Mouse (Mus musculus) liver, adult 2 months (tissue): Measurements from ENCODE around the gene Tcea3. TPM values are rescaled to one million over a fixed set of nuclear protein-coding genes. Genes with fewer than 3 reads are reported as not detected.

Source experiments
- DNase-seq: peaks from one replicate; pipeline ENCODE4 v3.0.0-alpha.2; 2011; ENCODE audit warnings: low read depth, low spot score; ENCODE audit errors: extremely low read depth
- H3K27ac ChIP-seq: fragments of 200-500 bp; replicated peaks from 2 replicates; pipeline ENCODE4 v1.5.1; 2012; ENCODE audit warnings: low read depth, mild to moderate bottlenecking, control low read depth, inconsistent platforms, low read length; ENCODE audit not compliant: insufficient read depth
- H3K27me3 ChIP-seq: fragments of 200-500 bp; 2 replicates; pipeline ENCODE4 v1.6.1; 2012; ENCODE audit warnings: mild to moderate bottlenecking, moderate library complexity, low read length, inconsistent platforms; ENCODE audit not compliant: control insufficient read depth, insufficient read depth
- H3K36me3 ChIP-seq: fragments of 200-500 bp; 2 replicates; pipeline ENCODE4 v1.6.1; 2012; ENCODE audit warnings: low read length, inconsistent platforms; ENCODE audit not compliant: control insufficient read depth, insufficient read depth
- H3K4me1 ChIP-seq: fragments of 200-500 bp; 2 replicates; pipeline ENCODE4 v1.6.1; 2011; ENCODE audit warnings: low read length; ENCODE audit not compliant: control insufficient read depth, insufficient read depth
- H3K4me3 ChIP-seq: fragments of 200-500 bp; 2 replicates; pipeline ENCODE4 v1.5.1; 2011; ENCODE audit warnings: low read depth, mild to moderate bottlenecking, control low read depth, low read length, moderate library complexity; ENCODE audit not compliant: insufficient read depth
- H3K79me2 ChIP-seq: fragments of 200-500 bp; 2 replicates; pipeline ENCODE4 v1.6.1; 2012; ENCODE audit warnings: inconsistent platforms, mild to moderate bottlenecking, low read length, moderate library complexity; ENCODE audit not compliant: control insufficient read depth, insufficient read depth
- H3K9ac ChIP-seq: fragments of 200-500 bp; 2 replicates; pipeline ENCODE4 v1.6.1; 2012; ENCODE audit warnings: low read depth, mild to moderate bottlenecking, control low read depth, inconsistent platforms, low read length
- CTCF ChIP-seq: fragments of 200-500 bp; IDR thresholded peaks from 2 replicates; pipeline ENCODE4 v1.5.1; 2011; ENCODE audit warnings: low read depth, low read length, control low read depth
- POLR2A ChIP-seq: fragments of 200-500 bp; IDR thresholded peaks from 2 replicates; pipeline ENCODE4 v1.6.1; 2011; ENCODE audit warnings: low read length, control low read depth; ENCODE audit not compliant: insufficient read depth; ENCODE audit errors: extremely low read depth
- WGBS: fragments of 180-500 bp; shearing (Covaris S2); methylation state at CpG from one replicate; pipeline ENCODE4 v1.1.7; 2018; 5-methylcytosine and 5-hydroxymethylcytosine counted together
- polyA plus RNA-seq: library from polyadenylated mRNA; depleted of rRNA; stranded (reverse); fragments of >200 nt; gene quantifications from 2 replicates; pipeline ENCODE4 v1.2.3, GENCODE M21; 2012; rRNA removed
- total RNA-seq: library from RNA; depleted of rRNA; stranded (reverse); fragments of >200 nt; gene quantifications from 2 replicates; pipeline ENCODE4 v1.2.3, GENCODE M21; 2014; rRNA removed

Tcea3 gene
- 34.8 and 39.3 TPM in 2 replicates for total RNA-seq
- 20.1 and 28.9 TPM in 2 replicates for polyA plus RNA-seq

DNA sequence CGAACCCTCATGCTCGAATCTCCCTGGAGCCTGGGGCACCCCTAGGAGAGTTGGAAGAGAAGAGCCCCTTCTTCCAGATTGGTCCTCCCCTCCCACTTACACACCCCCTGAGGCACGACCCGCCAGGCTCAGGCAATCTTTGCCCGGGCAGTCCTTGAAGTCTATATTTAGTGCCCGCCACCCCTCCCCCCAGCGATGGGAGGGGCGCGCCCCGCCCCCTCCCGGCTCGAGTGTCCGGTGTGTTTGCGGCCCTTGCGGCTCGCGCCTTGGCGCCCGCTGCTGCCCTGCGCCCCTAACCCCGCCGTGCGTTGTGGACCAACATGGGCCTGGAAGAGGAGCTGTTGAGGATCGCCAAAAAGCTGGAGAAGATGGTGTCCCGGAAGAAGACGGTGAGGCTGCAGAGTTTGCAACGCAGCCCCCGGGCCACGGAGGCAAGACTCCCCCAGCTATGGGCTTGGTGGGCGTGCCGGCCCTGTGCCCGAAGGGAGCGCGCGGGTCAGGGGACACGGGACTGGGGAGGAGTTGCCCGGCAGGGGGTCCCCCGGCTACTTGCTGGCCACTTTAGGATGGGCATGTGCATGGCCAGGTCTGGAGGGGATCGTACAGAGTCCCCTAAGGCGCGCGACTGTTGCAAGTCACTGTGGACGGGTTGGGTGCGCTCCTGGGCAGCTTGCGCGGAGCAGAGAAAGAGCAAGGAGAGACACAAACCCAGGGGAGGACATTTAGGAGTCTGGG is at the start of gene Tcea3:
Gene Tcea3 (plus strand): TSS at position 1 of the 735 bp plus-strand sequence.
- H3K79me2 ChIP-seq: no peaks in the 10 kb centered on the region
- WGBS: 1% methylated on average over 46 of the region's 46 CpGs
- DNase-seq: peak; percentile 57
- no peaks in the 10 kb centered on the region for H3K27me3 ChIP-seq
- H3K4me3 ChIP-seq: peak within 1 kb of the TSS; percentile 78
- no peak for TF ChIP-seq CTCF
- TF ChIP-seq POLR2A: peak; percentile 34; the same call in 1 of the 2 replicates
- peak within 1 kb of the TSS; percentile 73 for H3K9ac ChIP-seq
- H3K4me1 ChIP-seq: peaks cover 19% of the 10 kb centered on the region
- H3K27ac ChIP-seq: peak within 1 kb of the TSS; percentile 70
- peaks cover 2% of the 10 kb centered on the region; the same call in 1 of the 2 replicates for H3K36me3 ChIP-seq

DNA sequence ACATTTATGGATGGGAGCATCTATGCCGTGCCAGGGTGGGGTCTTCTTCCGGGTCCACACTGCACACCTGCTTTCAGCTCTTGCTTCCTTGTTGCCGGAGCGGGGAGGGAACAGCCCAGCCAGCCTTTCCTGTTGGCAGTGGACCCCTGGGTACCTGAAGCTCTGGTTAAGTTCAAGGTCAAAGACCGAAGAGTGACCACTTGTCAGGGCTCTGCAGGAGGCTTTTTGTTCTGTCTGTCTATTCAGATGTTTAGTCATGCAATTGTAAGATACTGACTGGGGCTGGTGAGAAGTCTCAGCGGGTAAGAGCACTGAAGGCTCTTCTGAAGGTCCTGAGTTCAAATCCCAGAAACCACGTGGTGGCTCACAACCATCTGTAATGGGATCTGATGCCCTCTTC is 48.7 kb upstream of the Tcea3 start:
- no peak overlapping the region for H3K4me3 ChIP-seq
- H3K4me1 ChIP-seq: no peaks in the 10 kb centered on the region
- H3K79me2 ChIP-seq: no peaks in the 10 kb centered on the region
- H3K27me3 ChIP-seq: no peaks in the 10 kb centered on the region
- 87% methylated on average over 7 of the region's 7 CpGs for WGBS
- H3K36me3 ChIP-seq: no peaks in the 10 kb centered on the region
- no peak overlapping the region for H3K9ac ChIP-seq
- TF ChIP-seq POLR2A (no peak), CTCF (no peak)
- no peak for DNase-seq
- H3K27ac ChIP-seq: no peak overlapping the region

DNA sequence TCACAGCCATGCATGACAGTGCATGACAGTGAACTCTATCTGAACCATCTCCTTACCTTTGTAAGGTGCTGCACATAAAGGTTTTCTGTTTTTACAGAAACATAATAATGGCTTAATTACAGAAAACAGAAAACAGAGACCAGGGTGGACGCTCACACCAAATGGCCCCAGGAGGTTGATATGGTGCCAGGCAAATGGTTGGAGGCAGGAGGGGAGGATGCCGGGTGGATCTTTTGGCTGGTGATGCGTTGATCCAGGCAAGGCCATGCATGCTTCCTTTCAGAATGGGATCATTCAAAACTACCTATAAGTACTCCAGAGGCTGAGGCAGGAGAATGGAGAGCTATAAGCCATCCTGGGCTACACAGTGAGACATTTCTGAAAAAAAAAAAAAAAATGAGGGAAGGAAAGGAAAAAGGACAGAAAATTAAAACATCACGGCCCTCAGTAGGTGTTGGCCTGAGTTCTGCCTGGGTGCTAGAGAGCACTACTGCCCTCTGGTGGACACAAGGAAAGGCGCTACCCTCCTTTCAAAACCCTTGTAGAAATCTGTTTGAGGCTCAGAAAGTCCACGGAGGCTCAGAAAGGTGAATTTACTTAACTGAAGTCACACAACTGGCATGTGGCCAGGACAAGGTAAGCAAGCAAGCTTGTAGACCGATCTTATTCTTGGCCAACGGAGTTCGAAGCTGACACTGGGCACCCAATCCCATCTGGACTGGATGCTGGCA is 47.8 kb upstream of the Tcea3 start:
- no peak for TF ChIP-seq POLR2A
- TF ChIP-seq CTCF: peak; percentile 89
- peak; percentile 51 for DNase-seq
- no peaks in the 10 kb centered on the region for H3K79me2 ChIP-seq
- WGBS: 24% methylated on average over 9 of the region's 9 CpGs
- no peaks in the 10 kb centered on the region for H3K36me3 ChIP-seq
- peaks cover 2% of the 10 kb centered on the region; the same call in 1 of the 2 replicates for H3K4me1 ChIP-seq
- no peak overlapping the region for H3K4me3 ChIP-seq
- no peaks in the 10 kb centered on the region for H3K27me3 ChIP-seq
- H3K9ac ChIP-seq: no peak overlapping the region
- no peak overlapping the region for H3K27ac ChIP-seq

DNA sequence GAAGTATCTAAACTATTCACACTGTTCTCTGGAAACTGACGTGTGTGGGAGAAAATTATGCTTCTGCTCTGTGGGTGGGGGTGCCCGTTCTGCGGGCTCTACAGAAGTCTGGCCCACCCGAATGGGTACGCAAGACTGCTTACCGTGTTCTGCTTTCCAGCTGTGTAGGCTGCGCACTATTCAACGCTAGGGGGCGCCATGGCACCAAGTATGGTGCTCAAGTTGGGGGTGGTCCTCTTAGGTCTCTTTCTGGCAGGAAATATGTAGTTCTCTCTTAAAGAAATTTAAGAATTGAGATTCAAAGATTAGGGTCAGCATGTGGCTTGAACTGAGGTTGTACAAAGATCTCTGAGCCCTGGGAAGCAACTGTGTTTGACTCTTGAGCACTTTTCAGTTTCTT is 45.0 kb upstream of the Tcea3 start:
- Histone ChIP-seq H3K27ac (no peak overlapping the region), H3K36me3 (no peaks in the 10 kb centered on the region), H3K79me2 (no peaks in the 10 kb centered on the region), H3K4me3 (no peak overlapping the region), H3K27me3 (no peaks in the 10 kb centered on the region), H3K4me1 (peaks cover 6% of the 10 kb centered on the region; the same call in 1 of the 2 replicates), H3K9ac (no peak overlapping the region)
- TF ChIP-seq POLR2A: no peak
- TF ChIP-seq CTCF: peak; percentile 93
- no peak for DNase-seq
- 8% methylated on average over 9 of the region's 9 CpGs for WGBS

DNA sequence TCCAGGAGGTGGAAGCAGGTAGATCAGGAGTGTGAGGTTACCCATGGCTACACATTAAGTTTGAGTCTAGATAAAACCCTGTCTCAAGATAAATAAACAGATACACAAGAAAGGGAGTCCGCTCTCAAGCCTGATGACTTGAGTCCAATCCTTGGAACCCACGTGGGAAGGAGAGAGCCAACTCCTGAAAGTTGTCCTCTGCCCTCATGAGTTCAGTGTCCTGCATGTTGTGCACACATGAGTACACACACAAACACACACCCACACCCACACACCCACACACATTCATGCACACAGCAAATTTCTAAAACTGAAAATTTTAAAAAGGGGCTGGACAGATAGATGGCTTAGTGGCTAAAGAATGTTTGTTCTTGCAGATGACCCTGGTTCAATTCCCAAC is 42.8 kb upstream of the Tcea3 start:
- H3K4me3 ChIP-seq: no peak overlapping the region
- no peaks in the 10 kb centered on the region for H3K36me3 ChIP-seq
- 19% methylated on average over 2 of the region's 2 CpGs for WGBS
- peaks cover 7% of the 10 kb centered on the region; the same call in 1 of the 2 replicates for H3K79me2 ChIP-seq
- TF ChIP-seq POLR2A (no peak), CTCF (no peak)
- H3K4me1 ChIP-seq: peaks cover 6% of the 10 kb centered on the region; the same call in 1 of the 2 replicates
- H3K27ac ChIP-seq: no peak overlapping the region
- no peaks in the 10 kb centered on the region for H3K27me3 ChIP-seq
- H3K9ac ChIP-seq: no peak overlapping the region
- peak; percentile 81 for DNase-seq
